Mouse (Mus musculus): ENCODE measurements around the gene Stk38. TPM values are rescaled to one million over a fixed set of nuclear protein-coding genes. Genes with fewer than 3 reads are reported as not detected.
A peak's percentile ranks its signal among the peaks of the same experiment; 100 is the strongest.

Stk38 gene
- total and polyA plus RNA-seq, 3 experiments, result 14.4 to 290 (median 49.3) TPM

GRCm38 (mm10) chr17:28930392-28931074 lies 77.3 kb downstream of the Stk38 start:
- peak; percentile 92 for DNase-seq (ENCODE audit: low read depth, low spot score)
- peaks cover 0 to 20% of the 10 kb centered on the region in 2 experiments; a peak in 3 of 4 replicates for H3K4me1 ChIP-seq (ENCODE audit: control insufficient read depth in 1 of 2, insufficient read depth in 2 of 2, low read length in 2 of 2)
- H3K9me3 ChIP-seq (replicated peaks; ENCODE audit: insufficient read depth, low read length), result no peaks in the 10 kb centered on the region
- no peaks in the 10 kb centered on the region for H3K27me3 ChIP-seq (ENCODE audit: control insufficient read depth in 1 of 2, insufficient read depth in 2 of 2, low read length in 2 of 2)
- peak overlapping the region; percentile 32 to 39 for H3K4me3 ChIP-seq (ENCODE audit: control insufficient read depth in 1 of 2, insufficient read depth in 1 of 2, low read depth in 2 of 2, low read length in 2 of 2)
- H3K36me3 ChIP-seq (ENCODE audit: control insufficient read depth in 1 of 2, insufficient read depth in 2 of 2, low read length in 2 of 2), result peaks cover 0 to 10% of the 10 kb centered on the region in 2 experiments; a peak in 2 of 4 replicates
- H3K9ac ChIP-seq (ENCODE audit: control insufficient read depth, low read depth, low read length, poor library complexity, severe bottlenecking), result peak overlapping the region; percentile 63
- no peaks in the 10 kb centered on the region; the same call in 1 of the 2 replicates for H3K79me2 ChIP-seq (ENCODE audit: control insufficient read depth, insufficient read depth, low read length, poor library complexity)
- H3K27ac ChIP-seq (ENCODE audit: control insufficient read depth, low read depth, low read length), result peak overlapping the region; percentile 72
- TF ChIP-seq ELF1 (IDR thresholded peaks at IDR 0.05; ENCODE audit: low read depth, low read length) (peak; percentile 52; the same call in 1 of the 2 replicates), MAFK (IDR thresholded peaks at IDR 0.05; ENCODE audit: borderline replicate concordance, low read depth, low read length) (peak; percentile 58; the same call in 1 of the 2 replicates), NRF1 (IDR thresholded peaks at IDR 0.05; ENCODE audit: insufficient read depth, low read depth, low read length, poor library complexity, severe bottlenecking) (no peak), BHLHE40 (IDR thresholded peaks at IDR 0.05; ENCODE audit: borderline replicate concordance, low read depth, low read length) (peak; percentile 55; the same call in 1 of the 2 replicates), ZC3H11A (IDR thresholded peaks at IDR 0.05; ENCODE audit: low read depth, low read length) (no peak), KAT2A (conservative IDR thresholded peaks at IDR 0.05; ENCODE audit: low read depth, low read length) (no peak), POLR2AphosphoS2 (IDR thresholded peaks at IDR 0.05; ENCODE audit: low read length) (no peak), MEF2A (IDR thresholded peaks at IDR 0.05; ENCODE audit: extremely low read depth, insufficient replicate concordance, low read depth, low read length, poor library complexity, severe bottlenecking) (peak; percentile 98), SIN3A (IDR thresholded peaks at IDR 0.05; ENCODE audit: low read length) (peak; percentile 95), GABPA (IDR thresholded peaks at IDR 0.05; ENCODE audit: low read depth, low read length) (peak; percentile 73; the same call in 1 of the 2 replicates), USF2 (IDR thresholded peaks at IDR 0.05; ENCODE audit: borderline replicate concordance in 1 of 2, insufficient read depth in 1 of 2, low read depth in 1 of 2, low read length in 2 of 2) (no peak), JUND (IDR thresholded peaks at IDR 0.05; ENCODE audit: low read depth, low read length) (no peak), ETS1 (IDR thresholded peaks at IDR 0.05; ENCODE audit: low read depth, low read length) (peak; percentile 93), HCFC1 (IDR thresholded peaks at IDR 0.05; ENCODE audit: low read depth, low read length) (peak; percentile 70), MYB (IDR thresholded peaks at IDR 0.05; ENCODE audit: low read depth, low read length) (no peak), MAX (IDR thresholded peaks at IDR 0.05; ENCODE audit: low read length) (peak; percentile 70), TCF12 (IDR thresholded peaks at IDR 0.05; ENCODE audit: low read depth, low read length) (peak; percentile 84), UBTF (IDR thresholded peaks at IDR 0.05; ENCODE audit: borderline replicate concordance, insufficient read depth, low read depth, low read length) (no peak), ZMIZ1 (IDR thresholded peaks at IDR 0.05; ENCODE audit: low read depth, low read length) (no peak), POLR2AphosphoS5 (IDR thresholded peaks at IDR 0.05; ENCODE audit: borderline replicate concordance, low read depth, low read length) (peak; percentile 40; the same call in 1 of the 2 replicates), MAZ (IDR thresholded peaks at IDR 0.05; ENCODE audit: low read depth, low read length) (peak; percentile 85; the same call in 1 of the 2 replicates), E2F4 (IDR thresholded peaks at IDR 0.05; ENCODE audit: borderline replicate concordance, low read depth, low read length) (no peak), RCOR1 (IDR thresholded peaks at IDR 0.05; ENCODE audit: low read depth, low read length) (peak; percentile 30; the same call in 1 of the 2 replicates), SMC3 (IDR thresholded peaks at IDR 0.05; ENCODE audit: low read depth, low read length) (peak; percentile 47), TAL1 (IDR thresholded peaks at IDR 0.05; ENCODE audit: low read length) (peak; percentile 84), CTCF (IDR thresholded peaks at IDR 0.05 in 2 of 3, conservative IDR thresholded peaks at IDR 0.05 in 1 of 3; ENCODE audit: control insufficient read depth in 1 of 3, insufficient read depth in 1 of 3, low read depth in 2 of 3, low read length in 3 of 3, poor library complexity in 1 of 3, severe bottlenecking in 1 of 3) (peak; percentile 50 to 73 (median 56); a peak in 5 of 6 replicates), MYC (IDR thresholded peaks at IDR 0.05; ENCODE audit: low read depth, low read length) (peak; percentile 70), RAD21 (IDR thresholded peaks at IDR 0.05; ENCODE audit: low read depth, low read length) (peak; percentile 34), ZNF384 (IDR thresholded peaks at IDR 0.05; ENCODE audit: low read depth, low read length) (no peak), MXI1 (IDR thresholded peaks at IDR 0.05; ENCODE audit: low read depth, low read length) (peak; percentile 82), POLR2A (IDR thresholded peaks at IDR 0.05; ENCODE audit: control insufficient read depth in 1 of 2, insufficient read depth in 1 of 2, low read depth in 1 of 2, low read length in 2 of 2, poor library complexity in 1 of 2) (peak; percentile 40 to 52; a peak in 2 of 4 replicates), CHD2 (IDR thresholded peaks at IDR 0.05; ENCODE audit: low read length) (no peak), TBP (IDR thresholded peaks at IDR 0.05; ENCODE audit: low read depth, low read length) (no peak), ZKSCAN1 (IDR thresholded peaks at IDR 0.05; ENCODE audit: low read depth, low read length) (no peak), NELFE (IDR thresholded peaks at IDR 0.05; ENCODE audit: low read depth, low read length) (peak; percentile 41; the same call in 1 of the 2 replicates)
